Mouse (Mus musculus) erythroblast, embryonic 14.5 days (primary cell): ENCODE data around the gene Chl1. TPM values are rescaled to one million over a fixed set of nuclear protein-coding genes. Genes with fewer than 3 reads are reported as not detected.
A peak's percentile ranks its signal among the peaks of the same experiment; 100 is the strongest.

Experiments used
- H3K27me3 ChIP-seq: 2 replicates; pipeline ENCODE4 v1.6.1; 2012; ENCODE audit warnings: inconsistent platforms; ENCODE audit not compliant: control insufficient read depth
- H3K36me3 ChIP-seq: 2 replicates; pipeline ENCODE4 v1.6.1; 2012; ENCODE audit warnings: mild to moderate bottlenecking, inconsistent platforms; ENCODE audit not compliant: control insufficient read depth
- H3K4me1 ChIP-seq: 2 replicates; pipeline ENCODE4 v1.6.1; 2012; ENCODE audit warnings: inconsistent platforms; ENCODE audit not compliant: control insufficient read depth
- H3K4me3 ChIP-seq: replicated peaks from 2 replicates; pipeline ENCODE3; 2012; ENCODE audit warnings: moderate library complexity, mild to moderate bottlenecking, inconsistent platforms
- H3K9me3 ChIP-seq: 2 replicates; pipeline ENCODE4 v1.6.1; 2012; ENCODE audit warnings: low read length, inconsistent platforms, mixed read lengths; ENCODE audit not compliant: control insufficient read depth
- GATA1 ChIP-seq: IDR thresholded peaks from 2 replicates; pipeline ENCODE4 v1.6.1; 2012; ENCODE audit warnings: low read length, inconsistent platforms, mixed read lengths
- TAL1 ChIP-seq: IDR thresholded peaks from 3 replicates; pipeline ENCODE4 v1.6.1; 2012; ENCODE audit warnings: low read length, inconsistent platforms, mixed read lengths
- polyA plus RNA-seq: library from polyadenylated mRNA; stranded (reverse); fragments of >175 nt; gene quantifications from 2 replicates; pipeline ENCODE4 v1.2.3, GENCODE M21; 2012

Chl1 gene
- polyA plus RNA-seq, 1 experiment, result 0.01 TPM

- Histone ChIP-seq H3K36me3 (no peaks in the 10 kb centered on the region), H3K4me3 (no peak overlapping the region), H3K27me3 (no peaks in the 10 kb centered on the region), H3K4me1 (no peaks in the 10 kb centered on the region), H3K9me3 (no peaks in the 10 kb centered on the region)
- TF ChIP-seq GATA1, result no peak
- no peak for TF ChIP-seq TAL1
Measured at GRCm38 (mm10) chr6:103676664-103677063, 166.3 kb downstream of the Chl1 start.

- no peaks in the 10 kb centered on the region for H3K9me3 ChIP-seq
- TF ChIP-seq TAL1 (no peak), GATA1 (no peak)
Measured at GRCm38 (mm10) chr6:103677072-103677471, 166.7 kb downstream of the Chl1 start.

GRCm38 (mm10) chr6:103682854-103683574 is 172.6 kb downstream of the Chl1 start:
- Histone ChIP-seq H3K36me3 (no peaks in the 10 kb centered on the region), H3K4me1 (no peaks in the 10 kb centered on the region), H3K4me3 (no peak overlapping the region), H3K9me3 (no peaks in the 10 kb centered on the region), H3K27me3 (no peaks in the 10 kb centered on the region)
- TF ChIP-seq GATA1, result no peak
- no peak for TF ChIP-seq TAL1

More at GRCm38 (mm10) chr6:103677072-103677471, 166.7 kb downstream of the Chl1 start:
- H3K4me1 ChIP-seq, result no peaks in the 10 kb centered on the region
- H3K27me3 ChIP-seq, result no peaks in the 10 kb centered on the region
- no peak overlapping the region for H3K4me3 ChIP-seq
- H3K36me3 ChIP-seq, result no peaks in the 10 kb centered on the region

- no peaks in the 10 kb centered on the region for H3K9me3 ChIP-seq
- no peak for TF ChIP-seq TAL1
- no peaks in the 10 kb centered on the region for H3K36me3 ChIP-seq
- H3K27me3 ChIP-seq, result no peaks in the 10 kb centered on the region
- no peaks in the 10 kb centered on the region for H3K4me1 ChIP-seq
- H3K4me3 ChIP-seq, result no peak overlapping the region
Measured at GRCm38 (mm10) chr6:103692511-103692910, 182.1 kb downstream of the Chl1 start.

GRCm38 (mm10) chr6:103697349-103698028 is 187.1 kb downstream of the Chl1 start:
- TF ChIP-seq TAL1, result no peak
- TF ChIP-seq GATA1, result no peak
- no peak overlapping the region for H3K4me3 ChIP-seq
- H3K36me3 ChIP-seq, result no peaks in the 10 kb centered on the region

GRCm38 (mm10) chr6:103699482-103699881 is 189.1 kb downstream of the Chl1 start:
- H3K4me3 ChIP-seq, result no peak overlapping the region
- H3K9me3 ChIP-seq, result no peaks in the 10 kb centered on the region
- H3K36me3 ChIP-seq, result no peaks in the 10 kb centered on the region
- peaks cover 18% of the 10 kb centered on the region for H3K4me1 ChIP-seq
- TF ChIP-seq TAL1 (no peak), GATA1 (no peak)
- H3K27me3 ChIP-seq, result no peaks in the 10 kb centered on the region

More at GRCm38 (mm10) chr6:103697349-103698028, 187.1 kb downstream of the Chl1 start:
- peaks cover 18% of the 10 kb centered on the region for H3K4me1 ChIP-seq
- H3K9me3 ChIP-seq, result no peaks in the 10 kb centered on the region
- H3K27me3 ChIP-seq, result no peaks in the 10 kb centered on the region

GRCm38 (mm10) chr6:103699895-103700294 is 189.5 kb downstream of the Chl1 start:
- H3K9me3 ChIP-seq, result no peaks in the 10 kb centered on the region
- no peaks in the 10 kb centered on the region for H3K36me3 ChIP-seq
- no peak for TF ChIP-seq TAL1
- no peak for TF ChIP-seq GATA1
- H3K27me3 ChIP-seq, result no peaks in the 10 kb centered on the region
- no peak overlapping the region for H3K4me3 ChIP-seq
- H3K4me1 ChIP-seq, result peaks cover 18% of the 10 kb centered on the region

- Histone ChIP-seq H3K9me3 (no peaks in the 10 kb centered on the region), H3K4me3 (no peak overlapping the region), H3K4me1 (peaks cover 18% of the 10 kb centered on the region), H3K36me3 (no peaks in the 10 kb centered on the region), H3K27me3 (no peaks in the 10 kb centered on the region)
- TF ChIP-seq GATA1 (peak; percentile 46), TAL1 (peak; percentile 41; the same call in 1 of the 3 replicates)
Measured at GRCm38 (mm10) chr6:103700336-103700735, 189.9 kb downstream of the Chl1 start.

GRCm38 (mm10) chr6:103706366-103706765 is 196.0 kb downstream of the Chl1 start:
- Histone ChIP-seq H3K9me3 (no peaks in the 10 kb centered on the region), H3K27me3 (no peaks in the 10 kb centered on the region), H3K4me1 (no peaks in the 10 kb centered on the region), H3K4me3 (no peak overlapping the region), H3K36me3 (no peaks in the 10 kb centered on the region)
- TF ChIP-seq TAL1 (no peak), GATA1 (no peak)
